Mouse (Mus musculus) neural tube, embryonic 13.5 days (tissue): ENCODE measurements at regions not wholly inside any gene's neighbourhood (a gene's known extent, or its start where the extent isn't known, plus 50 kb on each side); places are given as distances from the start of the nearest gene placed in this dataset.

Source experiments
- ATAC-seq: fragments of 200-750 bp; cut with Nextera tagmentation; 2 replicates; pipeline ENCODE4 v1.8.0; 2017; ENCODE audit warnings: low read depth, mild to moderate bottlenecking, moderate TSS enrichment, moderate library complexity
- H3K27ac ChIP-seq: fragments of 300-500 bp; sonication (generic); replicated peaks from 2 replicates; pipeline ENCODE4 v1.5.1; 2015; ENCODE audit warnings: moderate library complexity, mild to moderate bottlenecking, inconsistent platforms
- H3K27me3 ChIP-seq: fragments of 300-500 bp; sonication (generic); 2 replicates; pipeline ENCODE4 v1.6.1; 2015; ENCODE audit warnings: mild to moderate bottlenecking, inconsistent platforms
- H3K36me3 ChIP-seq: fragments of 300-500 bp; sonication (generic); 2 replicates; pipeline ENCODE4 v1.6.1; 2015; ENCODE audit warnings: mild to moderate bottlenecking, inconsistent platforms
- H3K4me1 ChIP-seq: fragments of 300-500 bp; sonication (generic); replicated peaks from 2 replicates; pipeline ENCODE4 v1.6.1; 2015; ENCODE audit warnings: inconsistent platforms
- H3K4me2 ChIP-seq: fragments of 300-500 bp; sonication (generic); 2 replicates; pipeline ENCODE4 v1.6.1; 2015; ENCODE audit warnings: inconsistent platforms, mild to moderate bottlenecking, moderate library complexity
- H3K4me3 ChIP-seq: fragments of 300-500 bp; sonication (generic); 2 replicates; pipeline ENCODE4 v1.5.1; 2015; ENCODE audit warnings: mild to moderate bottlenecking, inconsistent platforms
- H3K9ac ChIP-seq: fragments of 300-500 bp; sonication (generic); 2 replicates; pipeline ENCODE4 v1.6.1; 2015; ENCODE audit warnings: moderate library complexity, mild to moderate bottlenecking, inconsistent platforms
- H3K9me3 ChIP-seq: fragments of 300-500 bp; sonication (generic); 2 replicates; pipeline ENCODE4 v1.6.1; 2016; ENCODE audit warnings: inconsistent platforms
- WGBS: fragments of 180-500 bp; shearing (Covaris S2); methylation state at CpG from one replicate; pipeline ENCODE4 v1.1.7; 2015; 5-methylcytosine and 5-hydroxymethylcytosine counted together

DNA sequence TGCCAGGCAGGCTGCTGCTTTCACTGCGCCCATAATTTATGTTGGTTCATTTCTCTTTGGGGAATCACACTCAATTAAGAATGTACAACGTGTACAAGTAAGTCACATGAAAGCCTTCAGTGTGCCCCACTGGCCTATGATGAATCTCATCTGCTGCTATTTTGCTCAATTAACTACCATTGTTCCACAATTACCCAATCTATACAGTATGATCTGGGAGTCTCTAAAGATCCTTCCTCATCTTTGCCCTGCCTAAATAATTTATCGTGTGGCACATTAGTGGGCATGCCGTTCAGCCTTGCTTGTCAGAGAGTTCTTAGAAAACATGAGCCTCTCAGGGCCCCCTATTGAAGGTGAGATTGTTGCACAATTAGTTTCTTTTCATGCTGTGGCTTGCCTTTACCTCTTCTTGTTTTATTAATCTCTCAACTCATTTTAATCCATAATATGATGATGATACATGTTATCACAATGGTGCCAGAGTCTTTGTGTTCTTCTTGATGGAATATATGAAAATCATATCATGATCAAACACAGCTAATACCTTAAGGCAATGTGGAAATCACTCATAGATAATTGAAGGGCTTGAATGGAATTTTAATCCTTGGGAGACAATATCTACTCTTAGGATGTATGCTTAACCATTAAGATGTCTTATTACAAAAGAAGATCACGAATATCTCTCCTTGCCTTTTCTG, 113.3 kb downstream of the 1190002N15Rik start:
- Histone ChIP-seq H3K36me3 (no peaks in the 10 kb centered on the region), H3K27me3 (no peaks in the 10 kb centered on the region), H3K4me3 (no peak overlapping the region), H3K4me1 (peaks cover 24% of the 10 kb centered on the region), H3K9me3 (no peaks in the 10 kb centered on the region), H3K4me2 (no peak overlapping the region), H3K9ac (no peak overlapping the region), H3K27ac (0 out of 2 replicates have a peak overlapping the region, but pooled peaks have one; percentile 46)
- 34% methylated on average over 5 of the region's 5 CpGs for WGBS
- peak; percentile 91 for ATAC-seq

DNA sequence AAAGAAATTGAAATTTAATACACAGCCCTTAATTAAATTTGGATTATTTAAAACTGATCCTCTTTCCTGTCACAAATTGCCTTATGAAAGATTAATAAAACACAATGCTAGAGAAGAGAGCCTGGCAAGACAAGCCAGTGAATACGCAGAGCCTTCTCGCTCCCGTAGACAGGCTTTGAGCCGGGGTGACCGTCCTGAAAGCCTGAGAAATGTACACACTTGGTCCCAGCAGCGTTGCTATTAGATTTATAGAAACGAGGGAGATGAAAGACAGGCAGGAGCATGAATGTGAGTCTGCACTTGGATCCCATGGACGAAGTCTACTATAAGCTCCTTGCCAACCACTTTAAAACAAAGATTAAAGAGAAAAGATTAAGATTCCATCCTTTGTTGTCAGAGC, 127.3 kb downstream of the 1190002N15Rik start:
- Histone ChIP-seq H3K27ac (no peak overlapping the region), H3K27me3 (no peaks in the 10 kb centered on the region), H3K4me3 (no peak overlapping the region), H3K4me2 (no peak overlapping the region), H3K9ac (no peak overlapping the region), H3K9me3 (no peaks in the 10 kb centered on the region), H3K4me1 (peaks cover 21% of the 10 kb centered on the region), H3K36me3 (no peaks in the 10 kb centered on the region)
- ATAC-seq: peak; percentile 56; the same call in 1 of the 2 replicates
- WGBS: 58% methylated on average over 8 of the region's 8 CpGs

DNA sequence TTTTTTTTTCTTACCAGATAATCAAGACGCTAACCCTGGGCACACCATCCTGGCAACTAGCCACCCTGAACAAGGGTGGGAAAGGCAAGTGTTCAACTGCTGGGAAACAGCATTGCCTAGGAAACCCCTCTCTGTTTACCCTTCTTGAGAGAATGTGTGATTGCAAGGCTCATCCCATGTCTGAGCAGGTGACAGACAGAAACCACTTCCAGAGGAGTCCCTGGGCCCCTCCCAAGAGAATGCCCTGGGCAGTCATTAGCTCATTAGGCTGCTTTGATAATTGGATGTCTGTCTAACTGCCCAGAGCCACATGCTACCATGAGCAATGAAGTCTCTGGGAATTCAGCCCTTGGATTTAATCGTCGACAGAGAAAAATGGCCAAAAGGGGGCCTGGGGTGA, 127.8 kb downstream of the 1190002N15Rik start:
- Histone ChIP-seq H3K9me3 (no peaks in the 10 kb centered on the region), H3K36me3 (no peaks in the 10 kb centered on the region), H3K4me1 (peaks cover 21% of the 10 kb centered on the region), H3K27ac (no peak overlapping the region; the same call in 1 of the 2 replicates), H3K4me2 (no peak overlapping the region), H3K9ac (no peak overlapping the region), H3K4me3 (no peak overlapping the region), H3K27me3 (no peaks in the 10 kb centered on the region)
- 18% methylated on average over 3 of the region's 3 CpGs for WGBS
- ATAC-seq: peak; percentile 94

DNA sequence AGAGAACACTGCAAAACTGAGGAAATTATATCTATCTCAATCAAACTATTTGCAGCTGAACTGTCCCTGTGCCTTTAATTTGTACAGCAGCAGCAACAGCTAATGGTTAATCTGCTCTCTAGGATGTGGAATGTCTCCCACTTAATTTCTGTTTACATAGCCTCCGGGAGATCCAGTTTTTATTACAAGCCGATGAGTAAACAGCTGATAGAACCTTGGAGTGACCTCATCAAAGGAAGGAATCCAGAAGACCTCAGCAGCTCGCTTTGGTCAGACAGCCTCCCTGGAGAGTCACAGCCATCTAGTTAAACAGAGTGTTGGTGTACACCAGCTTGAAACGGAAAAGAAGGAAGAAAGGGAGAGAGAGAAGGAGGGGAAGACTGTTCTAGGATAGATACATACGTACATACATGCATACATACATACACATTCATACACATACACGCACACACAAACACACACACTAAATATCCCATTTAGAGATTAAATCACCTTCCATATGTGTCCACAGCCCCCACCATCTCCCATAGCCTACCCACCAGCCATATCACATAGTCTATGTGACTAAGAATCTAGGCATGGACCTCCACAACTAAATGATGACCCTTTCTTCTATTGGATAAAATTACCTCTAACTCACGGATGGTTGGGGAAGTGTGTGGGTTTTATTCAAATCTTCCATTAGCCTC, 129.1 kb downstream of the 1190002N15Rik start:
- H3K9me3 ChIP-seq: no peaks in the 10 kb centered on the region

DNA sequence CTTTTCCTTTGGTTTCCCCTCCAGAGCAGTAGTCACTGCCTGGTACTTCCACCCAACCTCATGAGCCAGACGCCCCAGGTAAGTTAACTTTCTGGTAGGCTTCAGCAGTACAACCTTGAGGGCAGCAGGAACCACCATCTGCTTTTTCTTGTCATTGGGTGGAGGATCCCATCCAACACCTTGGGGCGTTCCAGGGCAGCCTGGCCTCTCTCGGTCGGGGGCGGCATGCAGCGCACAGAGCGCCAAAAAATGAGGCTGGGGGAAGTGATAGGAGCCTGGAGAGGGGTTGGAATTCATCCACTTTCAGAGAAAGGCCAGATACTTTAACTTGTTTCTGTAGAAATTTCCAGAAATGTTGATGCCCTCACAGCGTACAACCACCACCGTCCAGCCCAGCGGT, 130.2 kb downstream of the 1190002N15Rik start:
- H3K4me1 ChIP-seq: peaks cover 21% of the 10 kb centered on the region
- H3K4me2 ChIP-seq: no peak overlapping the region
- H3K27me3 ChIP-seq: no peaks in the 10 kb centered on the region
- no peaks in the 10 kb centered on the region for H3K9me3 ChIP-seq
- no peak for ATAC-seq
- H3K36me3 ChIP-seq: no peaks in the 10 kb centered on the region
- no peak overlapping the region for H3K9ac ChIP-seq
- 96% methylated on average over 10 of the region's 10 CpGs for WGBS
- no peak overlapping the region for H3K27ac ChIP-seq
- H3K4me3 ChIP-seq: no peak overlapping the region

More for the DNA sequence above, 129.1 kb downstream of the 1190002N15Rik start:
- H3K4me1 ChIP-seq: peaks cover 21% of the 10 kb centered on the region
- no peak overlapping the region for H3K4me2 ChIP-seq
- WGBS: 53% methylated on average over 7 of the region's 7 CpGs
- peak; percentile 24; the same call in 1 of the 2 replicates for ATAC-seq
- no peak overlapping the region for H3K9ac ChIP-seq
- no peaks in the 10 kb centered on the region for H3K36me3 ChIP-seq
- H3K4me3 ChIP-seq: no peak overlapping the region
- H3K27ac ChIP-seq: no peak overlapping the region
- no peaks in the 10 kb centered on the region for H3K27me3 ChIP-seq

DNA sequence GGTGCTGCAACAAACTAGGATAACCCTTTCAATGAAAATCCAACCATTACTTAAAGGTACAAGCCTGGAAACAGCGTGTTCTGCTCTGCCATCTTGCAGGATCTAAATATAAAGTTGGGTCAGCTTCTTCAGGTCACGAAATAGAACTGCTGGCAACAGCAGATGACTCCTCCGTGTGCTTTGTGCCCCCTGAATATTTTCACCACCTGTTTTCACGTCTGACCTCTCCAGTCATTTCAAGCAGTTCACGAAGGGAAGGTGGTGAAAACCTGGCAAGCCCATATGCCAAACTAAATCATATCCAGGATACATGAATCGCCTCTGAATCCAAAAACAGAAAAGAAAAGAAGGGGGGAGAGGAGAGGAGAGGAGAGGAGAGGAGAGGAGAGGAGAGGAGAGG, 133.3 kb downstream of the 1190002N15Rik start:
- 79% methylated on average over 6 of the region's 6 CpGs for WGBS
- H3K4me1 ChIP-seq: 0 out of 2 replicates have a peak, but pooled peaks cover 6% of the 10 kb centered on the region
- no peak for ATAC-seq
- no peaks in the 10 kb centered on the region for H3K36me3 ChIP-seq
- no peak overlapping the region for H3K4me3 ChIP-seq
- H3K4me2 ChIP-seq: no peak overlapping the region
- no peaks in the 10 kb centered on the region for H3K9me3 ChIP-seq
- no peak overlapping the region for H3K27ac ChIP-seq
- no peaks in the 10 kb centered on the region for H3K27me3 ChIP-seq
- no peak overlapping the region for H3K9ac ChIP-seq

DNA sequence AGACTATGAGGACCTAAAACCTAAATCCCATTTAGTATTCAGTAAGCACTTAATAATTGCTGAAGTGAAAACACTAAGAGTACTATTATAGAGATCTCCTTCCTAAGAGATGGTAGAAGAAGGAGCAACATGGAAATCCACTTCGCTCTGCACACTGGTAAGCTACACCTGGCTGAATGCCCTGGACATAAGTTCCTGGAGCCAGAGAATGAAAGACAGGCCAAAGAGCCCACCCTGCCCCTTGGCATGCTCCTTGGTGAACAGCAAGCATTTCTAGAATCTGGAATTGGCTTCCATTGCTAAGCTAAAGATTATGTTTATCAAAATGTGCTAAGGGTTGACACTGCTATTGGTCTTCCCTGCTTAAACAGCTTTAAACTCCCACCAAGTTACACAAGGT, 137.3 kb downstream of the 1190002N15Rik start:
- Histone ChIP-seq H3K36me3 (no peaks in the 10 kb centered on the region), H3K4me2 (no peak overlapping the region), H3K9me3 (no peaks in the 10 kb centered on the region), H3K27me3 (no peaks in the 10 kb centered on the region), H3K4me3 (no peak overlapping the region), H3K4me1 (no peaks in the 10 kb centered on the region), H3K9ac (no peak overlapping the region), H3K27ac (no peak overlapping the region)
- WGBS: 89% methylated on average over 1 of the region's 1 CpGs
- no peak for ATAC-seq

DNA sequence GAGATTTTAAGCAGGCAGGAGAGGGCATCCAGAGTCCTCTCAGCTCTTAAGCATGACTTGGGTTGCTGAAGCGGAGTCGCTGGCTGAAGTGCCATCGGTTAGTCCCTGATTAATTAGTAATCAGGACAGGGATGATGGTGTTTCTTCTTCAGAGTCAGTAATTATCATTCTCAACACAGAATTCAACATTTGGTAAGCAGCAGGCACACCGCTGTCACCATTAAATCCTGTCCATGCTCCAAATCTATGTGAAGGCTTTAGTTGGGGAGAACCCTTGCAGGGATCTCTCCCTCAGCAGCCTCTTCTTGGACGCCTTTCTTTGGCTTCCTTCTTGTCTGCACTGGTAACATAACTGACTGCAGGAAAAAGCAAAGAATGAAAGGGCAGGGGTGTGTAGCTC, 142.7 kb downstream of the 1190002N15Rik start:
- ATAC-seq: peak; percentile 53; the same call in 1 of the 2 replicates
- Histone ChIP-seq H3K4me3 (no peak overlapping the region), H3K36me3 (no peaks in the 10 kb centered on the region), H3K9ac (no peak overlapping the region), H3K27ac (peak overlapping the region; percentile 33; the same call in 1 of the 2 replicates), H3K4me1 (no peaks in the 10 kb centered on the region), H3K27me3 (no peaks in the 10 kb centered on the region), H3K4me2 (no peak overlapping the region), H3K9me3 (no peaks in the 10 kb centered on the region)
- WGBS: 64% methylated on average over 5 of the region's 5 CpGs

DNA sequence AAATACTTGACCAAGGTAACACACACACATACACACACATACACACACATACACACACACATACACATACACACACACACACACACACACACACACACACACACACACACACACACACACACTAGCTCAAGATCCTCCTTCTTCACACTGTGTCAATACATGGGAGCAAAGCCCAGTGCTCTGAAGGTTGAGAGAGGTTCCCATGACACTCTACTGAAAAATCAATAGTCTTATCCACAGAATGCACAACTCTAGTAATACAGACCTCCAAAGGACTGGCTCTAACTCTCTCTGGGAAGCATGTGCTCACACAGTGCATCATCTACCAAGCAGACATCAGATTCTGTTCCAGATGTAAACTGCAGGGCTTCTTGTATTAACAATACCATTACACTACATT, 151.7 kb downstream of the 1190002N15Rik start:
- Histone ChIP-seq H3K27me3 (no peaks in the 10 kb centered on the region), H3K27ac (no peak overlapping the region), H3K4me3 (no peak overlapping the region), H3K9ac (no peak overlapping the region), H3K4me1 (no peaks in the 10 kb centered on the region), H3K4me2 (no peak overlapping the region), H3K9me3 (no peaks in the 10 kb centered on the region), H3K36me3 (no peaks in the 10 kb centered on the region)
- no peak for ATAC-seq

DNA sequence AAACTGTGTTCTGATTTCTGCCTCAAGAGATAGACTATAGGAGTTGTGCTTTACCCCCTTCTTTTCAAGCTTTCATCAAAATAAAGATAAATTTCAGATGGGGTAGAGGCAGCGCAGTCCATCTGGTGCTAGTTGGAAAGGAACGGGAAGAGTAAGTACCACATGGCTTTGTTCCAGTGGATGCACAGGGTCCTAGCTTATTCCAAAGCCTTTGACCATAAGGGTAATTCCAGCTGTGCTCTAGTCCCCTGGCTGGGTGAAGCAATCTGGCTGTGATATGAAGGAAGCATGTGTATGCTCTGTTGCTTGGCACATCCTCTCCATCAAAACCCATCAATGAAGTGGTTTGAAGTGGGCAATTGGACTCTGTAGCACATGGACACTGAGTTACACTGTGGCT, 155.6 kb downstream of the 1190002N15Rik start:
- 75% methylated on average over 2 of the region's 2 CpGs for WGBS
- no peak overlapping the region for H3K4me3 ChIP-seq
- H3K27ac ChIP-seq: no peak overlapping the region
- no peaks in the 10 kb centered on the region for H3K27me3 ChIP-seq
- H3K9me3 ChIP-seq: no peaks in the 10 kb centered on the region
- no peak overlapping the region for H3K9ac ChIP-seq
- H3K4me1 ChIP-seq: peaks cover 22% of the 10 kb centered on the region
- H3K36me3 ChIP-seq: no peaks in the 10 kb centered on the region
- H3K4me2 ChIP-seq: no peak overlapping the region
- ATAC-seq: no peak

DNA sequence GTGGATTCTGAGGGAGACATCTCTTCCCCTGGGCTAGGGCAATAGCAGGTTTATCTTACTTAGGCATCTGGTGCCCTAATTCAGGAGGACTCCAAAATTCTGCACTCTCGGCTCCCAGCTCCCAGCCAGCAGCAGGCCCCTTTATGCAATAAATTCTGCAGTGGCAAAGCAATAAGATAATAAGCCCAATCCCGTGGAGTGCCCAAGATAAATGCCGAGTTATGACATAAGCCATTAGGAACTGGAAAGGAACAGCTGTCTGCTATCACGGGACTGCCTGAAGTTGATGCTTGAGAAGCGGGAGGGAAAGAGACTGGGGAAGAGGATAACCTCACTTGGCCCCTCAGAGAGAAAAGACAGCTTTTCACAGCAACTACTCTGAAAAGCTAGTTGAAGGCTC, 159.0 kb downstream of the 1190002N15Rik start:
- WGBS: 28% methylated on average over 5 of the region's 5 CpGs
- no peaks in the 10 kb centered on the region for H3K9me3 ChIP-seq
- H3K36me3 ChIP-seq: no peaks in the 10 kb centered on the region
- H3K4me2 ChIP-seq: no peak overlapping the region
- peak; percentile 75 for ATAC-seq
- H3K27ac ChIP-seq: peak overlapping the region; percentile 70; the same call in 1 of the 2 replicates
- H3K4me3 ChIP-seq: no peak overlapping the region
- no peaks in the 10 kb centered on the region for H3K27me3 ChIP-seq
- no peak overlapping the region for H3K9ac ChIP-seq
- H3K4me1 ChIP-seq: peaks cover 24% of the 10 kb centered on the region

DNA sequence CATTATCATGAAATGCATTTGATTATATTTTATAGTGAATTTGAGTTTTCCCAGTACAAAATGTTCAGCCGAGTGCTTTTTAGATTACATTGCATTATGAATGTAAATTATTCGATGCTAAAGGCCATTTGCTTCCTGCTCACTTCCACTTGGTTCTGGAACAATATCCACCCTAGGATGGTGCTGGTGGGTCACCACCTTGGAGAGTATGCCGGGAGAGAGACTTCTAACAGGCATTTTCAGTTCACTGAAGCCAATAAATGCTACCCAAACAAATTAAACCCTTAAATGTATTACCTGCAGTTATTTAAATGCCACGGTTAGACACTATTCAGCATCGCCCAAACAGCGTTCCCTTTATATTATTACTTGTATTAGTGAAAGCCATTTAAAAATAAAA, 159.6 kb downstream of the 1190002N15Rik start:
- Histone ChIP-seq H3K36me3 (no peaks in the 10 kb centered on the region), H3K4me3 (no peak overlapping the region), H3K9me3 (no peaks in the 10 kb centered on the region), H3K4me1 (peaks cover 24% of the 10 kb centered on the region), H3K27me3 (no peaks in the 10 kb centered on the region), H3K4me2 (no peak overlapping the region), H3K27ac (peak overlapping the region; percentile 70; the same call in 1 of the 2 replicates), H3K9ac (no peak overlapping the region)
- ATAC-seq: 0 out of 2 replicates have a peak, but pooled peaks have one; percentile 32
- WGBS: 67% methylated on average over 6 of the region's 6 CpGs
